Mouse (Mus musculus) cerebellum, postnatal 10 days (tissue): ENCODE measurements at regions not wholly inside any gene's neighbourhood (a gene's known extent, or its start where the extent isn't known, plus 50 kb on each side); places are given as distances from the start of the nearest gene placed in this dataset.

ENCODE experiments used
- DNase-seq, 2 experiments: peaks; one replicate each; pipeline ENCODE4 v3.0.0; 2021; ENCODE audit warnings: mixed read lengths in 2 of 2

GRCm38 (mm10) chr17:79553850-79554249 is 57.8 kb upstream of the Rmdn2 start:
- peak; percentile 48 to 72 for DNase-seq

GRCm38 (mm10) chr17:79555593-79555992 is 56.1 kb upstream of the Rmdn2 start:
- DNase-seq, result no peak
